Mouse (Mus musculus): ENCODE data around the gene Defb19.

- TF ChIP-seq CTCF (IDR thresholded peaks at IDR 0.05; ENCODE audit: insufficient read depth, low read depth, low read length) (no peak), POLR2A (IDR thresholded peaks at IDR 0.05; ENCODE audit: insufficient read depth, low read depth, low read length) (no peak)
Measured at GRCm38 (mm10) chr2:152580107-152580506, at the start of gene Defb19.
